Mouse (Mus musculus) retina, postnatal 7 days (tissue): Measurements from ENCODE around the gene Mylk.

Experiments
- DNase-seq: peaks from one replicate; pipeline ENCODE4 v3.0.0-alpha.2; 2012; ENCODE audit warnings: low read depth, low spot score

Mylk gene

DNA sequence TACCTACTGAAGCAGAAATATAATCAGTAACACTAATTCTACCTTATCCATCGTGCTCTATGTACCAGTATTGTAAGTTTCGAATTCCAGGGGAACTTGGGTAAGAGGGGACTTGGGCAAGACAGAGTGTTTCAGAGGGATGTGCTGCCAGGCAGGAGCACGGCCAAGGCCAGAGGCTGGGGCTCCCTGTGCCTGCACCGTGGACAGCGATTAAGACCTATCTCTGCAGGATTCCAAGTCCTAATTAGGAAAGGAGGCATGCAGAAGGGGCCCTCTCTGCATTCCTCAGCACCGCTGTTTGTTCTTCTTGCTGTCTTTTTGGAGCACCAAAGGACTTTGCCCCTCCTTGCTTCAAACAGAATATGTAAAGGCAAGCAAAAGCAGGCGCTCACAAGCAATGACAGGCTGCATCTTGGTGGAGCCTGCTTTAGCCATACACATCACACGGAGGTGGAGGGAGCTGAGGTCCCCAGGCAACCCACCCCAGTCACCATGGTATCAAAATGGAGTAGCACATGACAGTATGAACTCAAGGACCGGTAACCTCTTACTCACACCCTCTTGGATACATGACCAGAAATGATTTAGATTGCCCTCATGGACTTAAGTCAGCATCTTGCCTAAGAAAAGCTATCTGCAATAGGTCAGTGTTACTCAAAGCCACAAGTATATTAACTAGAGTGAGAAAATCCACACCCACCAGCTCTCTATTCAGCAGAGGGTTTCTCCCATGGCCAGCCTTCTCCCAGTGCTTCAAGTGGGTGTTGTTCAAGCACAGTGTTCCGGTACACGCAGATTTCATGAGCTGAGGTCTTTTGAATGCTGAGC is 239.4 kb downstream of the Mylk start:
- DNase-seq = no peak

DNA sequence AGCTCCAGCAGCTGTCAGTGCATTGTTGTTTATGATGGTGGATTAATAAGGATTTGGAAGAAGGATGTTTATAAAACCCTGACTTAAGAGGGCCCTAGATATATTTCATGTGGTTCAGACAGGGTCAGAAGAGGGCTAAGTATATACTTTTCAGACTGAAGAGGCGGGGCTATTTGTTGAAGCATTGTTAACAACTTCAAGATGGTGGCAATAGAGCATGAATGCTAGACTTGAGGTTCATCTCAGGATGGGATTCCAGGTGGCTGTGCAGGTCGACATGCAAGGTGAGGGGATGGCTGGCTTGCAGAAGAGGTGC is 240.0 kb downstream of the Mylk start:
- no peak for DNase-seq

DNA sequence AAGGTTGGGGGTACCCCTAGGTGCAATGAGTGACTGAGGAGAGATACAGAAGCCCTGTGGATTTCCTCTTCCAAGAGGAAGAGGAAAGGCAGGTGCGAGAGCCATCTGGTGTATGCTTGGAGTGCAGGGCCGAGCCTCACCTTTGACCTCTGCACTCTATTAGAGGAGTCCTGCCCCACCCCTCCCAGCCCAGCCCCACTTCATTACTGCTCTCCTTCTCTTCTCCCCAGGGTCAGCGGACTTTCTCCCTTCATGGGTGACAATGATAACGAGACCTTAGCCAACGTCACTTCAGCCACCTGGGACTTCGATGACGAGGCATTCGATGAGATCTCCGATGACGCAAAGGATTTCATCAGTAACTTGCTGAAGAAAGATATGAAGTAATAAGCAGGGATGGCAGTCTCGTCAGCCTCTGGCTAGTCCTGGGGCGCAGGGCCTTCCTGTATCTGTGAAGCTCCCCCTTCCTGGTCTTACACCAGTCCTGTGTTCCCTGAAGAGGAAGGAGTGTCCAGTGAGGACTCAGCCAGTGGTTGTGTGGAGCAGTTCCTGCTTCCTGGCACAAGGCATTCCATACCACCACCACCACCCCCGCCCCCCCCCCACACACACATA is 241.3 kb downstream of the Mylk start:
- DNase-seq = no peak

DNA sequence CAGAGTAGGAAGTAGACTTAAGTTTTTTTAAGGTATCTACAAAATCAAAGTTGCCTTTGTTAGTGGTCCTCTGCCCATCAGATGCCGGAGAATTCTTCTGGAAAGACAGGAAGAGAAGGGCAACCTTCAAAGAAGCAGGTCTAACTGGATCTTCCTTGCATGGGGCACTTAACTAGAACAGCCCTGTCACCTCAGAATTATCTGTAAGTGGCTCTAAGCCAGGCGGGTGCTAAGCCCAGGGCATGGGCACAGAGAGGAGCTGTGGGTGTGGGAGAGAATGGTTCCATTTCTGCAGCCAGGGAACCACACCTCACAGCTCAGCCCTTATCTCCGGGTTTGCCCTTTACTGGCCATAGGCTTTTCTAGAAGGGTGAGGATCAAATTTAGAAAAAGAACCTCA is 246.4 kb downstream of the Mylk start:
- no peak for DNase-seq

DNA sequence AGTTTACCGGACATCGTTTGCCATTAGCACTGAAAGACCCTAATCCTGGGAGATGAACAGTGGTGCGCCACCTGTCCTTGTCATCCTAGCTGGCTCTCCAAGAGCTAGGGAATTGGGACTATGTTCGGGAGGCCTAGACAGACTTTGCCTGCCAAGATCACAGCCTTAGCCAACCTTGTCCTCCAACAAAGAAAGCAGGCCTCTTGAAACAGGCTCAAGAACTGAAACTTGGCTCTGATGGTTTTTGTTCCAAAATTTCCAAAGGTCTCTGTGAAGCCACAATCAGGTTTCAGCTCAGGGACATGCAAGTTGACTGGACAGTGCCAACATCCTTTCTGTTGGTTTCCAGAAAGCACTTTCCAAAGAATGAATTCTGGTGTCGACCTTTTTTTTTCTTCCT is 247.8 kb downstream of the Mylk start:
- no peak for DNase-seq

DNA sequence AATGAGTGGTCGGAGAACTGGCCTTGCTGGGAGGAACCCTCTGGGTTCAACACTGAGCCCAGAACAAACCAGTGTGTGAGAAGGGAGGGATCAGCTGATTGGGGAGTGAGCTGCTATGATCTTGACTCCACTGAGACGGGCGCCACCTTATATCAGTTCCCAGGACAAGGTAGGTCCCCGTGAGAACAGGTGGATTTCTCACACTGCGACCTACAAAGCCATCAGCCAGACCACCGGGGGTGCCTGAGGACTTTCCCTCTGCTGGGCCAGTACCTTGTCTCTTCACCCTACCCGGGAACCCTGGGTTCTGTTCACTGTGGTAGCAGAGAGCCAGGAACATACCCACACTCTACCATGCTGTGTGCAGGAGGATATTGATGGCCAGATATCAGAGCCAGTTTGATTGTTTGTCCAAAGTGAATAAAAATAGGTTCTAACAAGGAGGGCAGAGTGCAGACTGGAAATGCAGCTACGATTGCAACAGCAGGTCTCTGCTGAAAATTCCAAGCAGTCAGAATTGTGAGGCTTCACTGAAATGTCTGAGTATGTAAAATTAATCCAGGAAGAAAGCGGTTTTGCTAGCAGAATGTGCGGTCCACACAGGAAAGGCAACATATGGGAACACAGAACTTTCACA is 248.8 kb downstream of the Mylk start:
- DNase-seq = no peak

DNA sequence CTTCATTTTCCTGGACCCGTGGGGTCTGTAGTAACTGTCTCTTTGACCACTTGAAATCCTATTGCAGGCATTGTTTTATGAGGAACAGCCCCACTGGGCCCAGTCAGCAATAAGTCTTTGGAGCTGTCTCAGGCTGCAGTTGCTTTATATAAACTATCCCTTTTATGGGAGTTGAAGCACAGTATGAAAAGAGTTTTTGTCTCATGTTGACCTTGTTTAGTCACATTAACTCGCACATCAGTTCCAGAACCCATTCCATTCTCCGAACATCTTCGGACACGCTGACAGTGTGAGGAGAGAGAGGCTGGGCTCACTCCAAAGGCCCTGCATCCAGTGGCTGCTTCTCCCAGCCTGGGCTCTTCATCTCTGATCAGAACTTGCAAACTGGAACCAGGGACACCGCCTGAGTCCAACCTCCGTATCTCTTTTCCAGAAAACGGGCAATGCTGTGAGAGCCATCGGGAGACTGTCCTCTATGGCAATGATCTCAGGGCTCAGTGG is 249.7 kb downstream of the Mylk start:
- DNase-seq = no peak

DNA sequence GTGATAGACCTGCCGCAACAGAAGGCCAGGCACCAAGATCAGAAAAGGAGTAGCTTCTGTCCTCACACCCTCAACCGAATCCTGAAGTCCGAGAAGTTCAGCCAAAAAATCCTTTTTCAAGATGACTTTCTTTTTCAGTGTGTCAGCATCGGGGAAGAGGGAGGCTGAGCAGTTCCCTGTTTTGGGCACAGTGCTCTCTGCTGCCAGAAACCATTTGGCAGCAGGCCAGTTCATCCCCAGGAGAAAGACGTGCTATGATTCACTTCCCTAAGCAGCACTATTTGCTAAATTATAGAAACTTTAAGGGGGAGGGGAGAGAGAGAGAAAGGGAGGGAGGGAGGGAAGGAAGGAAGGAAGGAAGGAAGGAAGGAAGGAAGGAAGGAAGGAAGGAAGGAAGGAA is 251.1 kb downstream of the Mylk start:
- DNase-seq = no peak

DNA sequence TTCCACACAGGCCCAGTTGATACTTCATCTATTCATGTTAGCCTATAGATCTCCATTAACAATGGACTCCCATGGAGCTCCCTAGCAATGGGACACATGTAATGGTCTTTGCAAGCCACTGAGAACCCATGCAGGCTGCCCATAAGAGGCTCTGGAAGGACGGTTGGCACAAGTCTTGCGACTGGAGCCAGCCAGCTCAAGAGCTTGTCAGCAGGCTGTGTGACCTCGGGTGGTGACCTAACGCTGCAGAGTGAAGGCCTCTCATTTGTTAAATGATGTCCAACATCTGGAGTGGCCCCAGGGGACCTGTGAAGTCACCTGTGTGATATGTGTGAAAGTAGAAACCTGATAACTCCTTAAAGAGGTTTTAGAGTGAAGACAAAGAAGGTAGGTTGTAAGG is 252.0 kb downstream of the Mylk start:
- no peak for DNase-seq

DNA sequence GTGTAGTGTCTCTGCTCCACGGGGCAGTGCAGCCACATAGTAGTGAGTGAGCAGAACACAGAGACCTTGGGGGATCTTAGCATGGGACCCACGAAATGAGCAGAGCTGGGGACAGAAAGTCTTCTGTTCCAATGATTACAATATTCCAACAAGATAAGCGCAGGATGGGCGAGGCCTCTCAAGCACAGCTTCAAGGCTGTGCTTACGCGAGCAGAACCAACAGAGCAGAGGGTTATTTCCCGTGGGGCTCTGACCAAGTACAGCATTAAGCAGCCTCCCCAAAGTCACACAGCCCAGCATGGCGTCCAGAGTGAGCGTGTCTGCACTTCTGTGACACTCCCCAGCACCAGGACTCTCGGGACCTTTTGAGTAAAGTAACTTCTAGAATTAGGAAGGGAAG is 252.6 kb downstream of the Mylk start:
- no peak for DNase-seq

DNA sequence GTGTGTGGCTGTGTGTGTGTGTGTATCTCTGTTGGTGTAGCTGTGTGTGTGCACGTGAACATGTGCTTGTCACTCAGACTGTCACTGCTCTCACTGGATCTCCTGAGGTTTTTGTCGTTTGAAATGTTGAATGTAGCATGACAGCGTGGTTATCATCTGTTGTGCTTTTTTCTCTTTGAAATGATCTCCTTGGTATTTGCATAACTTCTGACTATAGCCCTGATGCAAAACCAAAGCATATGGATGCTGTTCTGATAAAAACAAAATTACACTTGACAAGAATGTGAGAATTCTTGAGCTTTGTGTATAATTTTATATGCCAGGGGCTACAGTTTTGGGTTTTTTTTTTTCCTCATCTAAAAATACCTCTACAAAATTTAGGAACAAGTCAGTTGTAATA is 254.0 kb downstream of the Mylk start:
- DNase-seq = no peak

DNA sequence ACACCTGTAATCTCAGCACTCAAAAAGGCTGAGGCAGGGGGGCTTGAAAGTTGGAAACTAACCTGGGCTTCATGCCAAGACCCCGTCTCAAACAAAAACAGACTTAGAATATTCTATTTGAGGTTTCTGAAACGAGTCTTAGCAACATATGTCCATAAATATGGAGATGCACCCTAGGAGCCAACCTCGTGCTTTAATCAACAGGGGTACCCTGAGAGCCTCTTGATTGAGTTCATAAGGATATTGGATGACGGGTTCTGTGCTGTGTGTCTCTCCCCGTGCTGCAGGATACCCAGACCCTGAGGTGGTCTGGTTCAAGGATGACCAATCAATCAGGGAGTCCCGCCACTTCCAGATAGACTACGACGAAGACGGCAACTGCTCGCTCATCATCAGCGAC is 255.0 kb downstream of the Mylk start:
- DNase-seq = no peak

DNA sequence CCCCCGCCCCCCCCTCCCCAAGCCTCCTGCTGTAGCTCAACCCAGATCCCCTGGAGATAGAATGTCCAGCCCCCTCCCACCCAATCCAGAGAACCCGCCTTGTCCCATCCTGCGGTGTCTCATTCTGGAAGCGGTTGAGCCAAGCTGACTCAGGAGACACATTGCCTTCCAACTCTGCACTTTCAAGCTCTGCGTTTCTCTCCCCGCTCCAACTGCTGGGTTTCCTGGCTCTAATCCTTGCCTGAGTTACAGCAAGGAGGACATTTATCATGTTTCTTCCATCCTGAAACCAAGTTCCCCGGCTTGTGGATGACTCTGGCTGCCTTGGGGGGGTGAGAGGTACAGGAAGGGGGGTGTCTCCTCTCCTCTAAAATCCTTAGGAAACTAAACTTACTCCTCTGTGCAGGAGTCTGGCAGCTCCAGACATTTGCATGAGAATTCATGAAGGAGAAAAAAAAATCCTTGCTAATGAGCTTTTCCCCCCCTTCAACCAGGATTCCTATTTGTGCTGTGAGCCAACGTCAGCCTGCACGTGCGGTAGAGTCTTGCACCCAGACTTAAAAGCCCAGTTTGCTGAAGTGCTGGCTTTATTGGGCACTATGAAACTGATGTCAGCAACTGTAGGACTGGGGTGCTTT is 256.0 kb downstream of the Mylk start:
- DNase-seq = no peak

DNA sequence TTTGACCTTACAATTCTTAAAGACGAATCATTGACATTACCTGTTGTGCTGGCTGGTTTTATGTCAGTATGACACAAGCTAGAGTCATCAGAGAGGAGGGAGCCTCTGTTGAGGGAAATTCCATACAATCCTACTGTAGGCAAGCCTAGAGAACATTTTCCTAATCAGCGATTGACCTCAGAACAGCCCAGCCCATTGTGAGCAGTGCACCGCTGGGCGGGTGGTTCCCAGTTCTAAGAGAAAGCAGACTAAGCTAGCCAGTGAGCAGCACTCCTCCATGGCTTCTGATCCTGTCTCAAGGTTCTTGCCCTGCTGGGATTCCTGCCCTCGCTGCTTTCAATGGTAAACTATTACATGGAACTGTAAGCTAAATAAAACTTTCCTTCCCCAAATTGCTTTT is 259.3 kb downstream of the Mylk start:
- no peak for DNase-seq

DNA sequence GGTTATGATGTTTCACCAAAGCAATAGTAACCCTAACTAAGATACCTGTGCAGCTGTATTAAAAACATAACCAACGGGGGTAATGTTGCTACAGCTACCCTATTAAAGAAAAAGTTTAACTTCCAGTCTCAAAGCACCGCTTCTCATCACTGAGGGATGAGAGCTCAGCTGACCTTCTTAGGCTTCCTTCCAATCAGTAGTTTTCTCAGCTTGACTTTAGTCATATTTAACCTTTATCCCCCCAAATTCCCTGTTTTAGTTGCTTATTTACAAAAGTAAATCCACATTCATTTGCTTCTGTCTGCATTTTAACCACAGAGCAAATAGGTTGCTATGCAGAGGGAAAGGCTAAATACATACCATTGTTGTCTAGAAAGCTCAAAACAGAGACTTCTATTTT is 259.7 kb downstream of the Mylk start:
- DNase-seq = no peak

DNA sequence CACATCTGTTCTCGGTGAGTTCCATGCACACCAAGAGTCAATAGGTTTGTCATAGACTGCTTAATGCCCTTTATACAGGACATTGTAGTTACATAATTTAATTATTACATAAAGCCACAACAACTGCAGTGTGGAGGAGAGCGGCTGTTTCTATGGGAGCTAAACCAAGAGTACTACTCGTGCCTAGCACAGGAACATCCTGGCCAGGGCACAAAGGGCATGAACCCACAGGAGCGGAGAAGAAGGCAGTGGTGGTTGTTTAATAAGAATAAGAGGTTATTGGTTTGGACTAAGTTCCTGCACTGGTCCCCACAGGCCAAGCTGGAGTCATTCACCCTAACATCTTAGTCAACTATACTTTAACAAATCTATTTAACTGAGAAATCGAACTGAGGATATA is 261.2 kb downstream of the Mylk start:
- DNase-seq = no peak

DNA sequence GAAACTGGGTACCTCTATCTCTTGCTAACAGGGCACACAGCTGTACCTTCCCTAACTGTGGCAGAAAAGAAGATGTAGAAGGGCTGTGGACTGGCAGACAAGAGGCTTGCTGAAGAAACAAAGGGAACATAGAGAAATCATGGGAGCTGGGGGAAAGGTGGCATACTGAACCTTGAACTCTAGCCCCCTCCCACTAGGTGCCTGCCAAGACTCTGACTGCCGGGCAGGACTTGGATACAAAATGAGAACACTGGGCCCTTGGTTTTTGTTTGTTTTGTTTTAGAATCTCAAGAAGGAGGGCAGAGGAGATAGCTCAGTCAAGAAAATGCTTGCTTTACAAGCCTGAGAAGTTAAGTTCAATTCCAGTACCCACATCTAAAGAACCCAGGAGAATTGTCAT is 262.4 kb downstream of the Mylk start:
- DNase-seq = no peak

DNA sequence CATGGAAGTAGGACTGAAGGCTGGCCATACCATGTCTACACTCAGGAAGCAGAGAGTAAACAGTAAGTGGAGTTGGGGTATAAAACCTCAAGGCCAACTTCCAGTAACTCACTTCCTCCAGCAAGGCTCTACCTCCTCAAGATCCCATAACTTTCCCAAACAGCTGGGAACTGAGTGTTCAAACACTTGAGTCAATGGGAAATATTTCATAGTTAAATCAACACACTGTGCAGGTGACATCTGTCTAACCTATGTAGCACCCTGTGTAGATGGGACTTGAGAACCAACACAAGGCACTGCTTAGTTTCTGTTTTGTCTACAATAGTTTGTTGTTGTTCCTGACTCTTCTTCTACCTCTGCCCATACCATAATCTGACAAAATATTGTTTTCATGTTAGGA is 263.4 kb downstream of the Mylk start:
- DNase-seq = no peak

DNA sequence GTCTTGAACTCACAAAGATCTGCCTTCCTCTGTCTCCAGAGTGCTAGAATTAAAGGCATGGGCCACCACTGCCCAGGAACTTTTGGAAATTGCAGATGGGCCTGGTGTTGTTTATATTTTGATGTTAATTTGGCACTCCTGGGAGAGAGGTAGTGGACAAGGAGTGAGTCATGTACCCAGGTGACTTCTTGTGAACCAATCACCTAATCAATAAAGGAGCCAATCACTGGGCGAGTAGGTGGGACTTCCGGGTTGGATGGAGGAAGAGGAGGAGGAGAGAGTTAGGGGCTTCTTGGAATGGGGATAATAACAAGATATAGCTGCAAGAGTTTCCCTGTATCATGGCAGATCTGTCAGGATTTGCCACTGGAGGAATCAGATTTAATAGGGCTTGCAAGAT is 268.5 kb downstream of the Mylk start:
- DNase-seq = no peak

DNA sequence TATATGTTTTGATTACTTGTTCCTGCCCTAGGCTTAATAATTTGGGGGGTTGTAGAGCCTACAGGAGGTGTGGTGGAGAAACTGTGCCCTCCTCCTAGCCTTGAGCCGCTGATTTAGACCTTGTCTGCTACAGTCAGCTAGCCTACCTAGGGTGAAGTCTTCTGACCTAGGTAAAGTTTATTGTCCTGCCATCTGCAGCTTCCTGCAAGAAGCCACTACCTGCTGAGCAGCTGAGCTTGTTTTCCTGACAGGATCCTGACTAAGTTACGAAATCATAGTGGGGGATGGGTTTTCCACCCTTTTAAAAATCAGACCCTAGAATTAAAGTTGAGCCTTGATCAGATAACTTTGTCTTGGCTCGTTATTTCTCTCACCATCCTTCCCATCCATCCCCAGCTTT is 271.5 kb downstream of the Mylk start:
- DNase-seq = no peak

DNA sequence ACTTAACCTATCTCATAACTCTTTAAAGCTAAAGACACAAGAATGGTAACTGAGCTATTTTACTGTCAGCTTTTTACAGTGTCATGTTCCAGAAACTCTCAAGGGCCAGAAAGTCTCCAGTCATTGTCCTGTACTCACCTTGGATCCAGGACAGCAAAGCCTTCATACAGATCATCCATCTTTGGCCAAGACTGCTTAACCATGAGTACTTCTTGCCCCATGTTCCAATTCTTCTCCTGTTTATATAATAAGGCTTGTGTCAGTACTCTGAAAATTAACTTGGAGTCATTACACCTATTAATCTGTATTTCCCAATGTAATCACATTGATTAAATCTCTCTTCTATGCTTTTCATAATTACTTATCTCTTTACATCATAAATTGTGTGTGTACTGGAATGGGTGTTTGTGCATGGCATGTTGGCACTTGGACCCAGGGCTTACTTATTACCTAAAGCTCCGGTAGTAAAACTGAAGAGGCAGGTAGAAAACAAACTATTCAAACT is 273.5 kb downstream of the Mylk start:
- no peak for DNase-seq

DNA sequence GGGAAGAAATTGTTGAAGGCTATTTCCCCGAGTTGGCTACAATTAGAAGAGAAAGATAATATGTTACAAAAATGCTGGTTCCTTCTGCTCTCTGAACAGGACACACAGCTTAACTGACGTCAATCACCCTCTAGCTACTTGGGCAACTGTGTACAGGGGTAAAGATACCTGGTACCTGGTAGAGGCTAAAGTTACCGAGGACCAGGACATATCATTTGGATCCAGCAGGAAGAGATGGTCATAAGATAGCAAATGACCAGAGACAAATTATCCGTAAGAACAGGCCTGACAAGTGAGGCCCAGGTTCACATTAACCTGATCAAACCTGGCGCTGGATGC is 276.9 kb downstream of the Mylk start:
- no peak for DNase-seq
